Mouse (Mus musculus) spleen, postnatal 36 days (tissue): ENCODE data around the gene Prrt4.
A peak's percentile ranks its signal among the peaks of the same experiment; 100 is the strongest.
"Not testable (repeated sequence)": the region's sequence is repeated elsewhere in the genome, so short reads cannot be mapped to it uniquely, and the experiment has no call there.

ENCODE experiments used
- DNase-seq, 2 experiments: peaks; one replicate each; pipeline ENCODE4 v3.0.0; 2022; ENCODE audit warnings: low spot score in 2 of 2, mixed read lengths in 1 of 2

The Prrt4 gene

DNA sequence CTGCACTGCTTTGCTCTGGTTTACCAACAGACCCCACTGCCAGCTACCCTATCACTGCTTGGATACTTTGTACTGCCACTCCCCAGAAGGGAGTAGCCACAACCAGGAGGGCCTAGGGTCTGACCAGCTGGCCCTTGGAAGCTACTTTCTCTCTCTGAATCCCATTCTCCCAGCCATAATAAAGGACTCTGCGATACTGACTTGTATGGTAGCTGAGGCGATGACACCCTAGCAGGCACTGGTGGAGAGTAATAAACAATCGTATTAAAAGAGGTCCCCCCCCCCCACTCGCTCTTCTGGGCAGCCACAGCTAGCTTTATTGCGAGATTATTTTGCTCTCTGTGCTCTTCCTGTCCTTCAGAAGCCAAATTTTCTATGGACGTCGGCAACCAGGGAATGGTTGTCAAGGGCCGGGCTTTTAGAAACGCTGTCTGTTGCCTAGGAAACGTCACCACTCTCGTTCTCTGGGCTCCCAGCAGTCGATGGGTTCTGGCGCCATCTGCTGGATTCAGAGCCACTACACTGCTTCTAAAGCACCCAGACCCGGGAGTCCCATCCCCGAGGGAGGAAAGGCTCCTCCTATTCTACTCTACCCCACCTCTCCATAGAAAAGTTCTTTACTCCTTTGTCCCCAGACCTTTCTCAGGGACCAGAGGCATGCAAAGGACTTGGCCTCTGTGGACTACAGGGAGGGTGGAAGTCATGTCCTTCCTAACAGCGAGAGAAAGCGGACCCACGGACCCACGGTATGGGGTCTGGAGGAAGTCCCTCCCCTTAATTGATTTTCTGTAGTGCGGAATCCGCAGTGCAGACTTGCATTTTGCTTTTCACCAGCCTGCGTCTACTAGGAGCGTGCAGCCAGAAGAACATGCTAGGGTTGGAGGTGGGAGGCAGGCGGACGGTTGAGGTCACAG, 19.2 kb upstream of the Prrt4 start:
- DNase-seq, result peak; percentile 68 to 76

GRCm38 (mm10) chr6:29195846-29196698, 16.7 kb upstream of the Prrt4 start:
- DNase-seq, result no peak

- no peak for DNase-seq
These were observed 15.8 kb upstream of the Prrt4 start for GRCm38 (mm10) chr6:29195146-29195545.

DNA sequence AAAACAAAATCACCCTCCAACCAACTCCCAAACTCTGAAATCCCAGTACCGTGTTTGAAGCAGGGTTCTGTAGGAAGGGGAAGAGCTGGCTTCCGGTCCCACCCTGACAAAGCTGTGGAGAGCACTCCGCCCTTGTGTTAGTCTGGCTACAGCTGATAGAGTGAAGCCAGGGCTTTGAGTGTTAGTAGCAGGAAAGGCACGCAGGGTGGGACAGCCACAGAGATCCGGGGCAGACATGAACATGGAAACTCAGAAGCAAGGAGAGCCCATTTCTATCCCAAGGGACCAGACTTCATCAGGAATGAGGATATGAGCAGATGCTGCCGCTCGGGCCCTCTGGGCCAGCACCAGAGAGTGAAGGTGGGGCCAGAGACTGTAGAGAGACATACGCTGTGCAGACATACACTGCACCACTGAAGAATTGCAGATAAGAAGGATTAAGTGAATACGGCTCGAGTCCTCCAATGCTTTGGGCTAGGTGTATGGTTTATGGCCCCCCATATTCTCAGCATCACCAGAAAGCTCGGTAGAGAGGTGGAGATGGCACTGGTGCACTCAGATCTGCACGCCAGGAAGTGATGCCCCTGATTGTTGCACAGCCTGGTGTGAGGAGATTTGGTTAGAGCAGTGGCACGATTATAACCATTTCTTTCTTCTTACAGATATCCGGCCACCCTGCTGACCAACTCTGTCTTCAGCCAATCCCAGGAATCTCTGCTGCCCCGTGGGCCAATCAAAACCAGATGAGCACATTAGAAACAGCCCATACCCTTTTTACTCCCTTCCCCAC, 14.8 kb upstream of the Prrt4 start:
- no peak for DNase-seq

DNA sequence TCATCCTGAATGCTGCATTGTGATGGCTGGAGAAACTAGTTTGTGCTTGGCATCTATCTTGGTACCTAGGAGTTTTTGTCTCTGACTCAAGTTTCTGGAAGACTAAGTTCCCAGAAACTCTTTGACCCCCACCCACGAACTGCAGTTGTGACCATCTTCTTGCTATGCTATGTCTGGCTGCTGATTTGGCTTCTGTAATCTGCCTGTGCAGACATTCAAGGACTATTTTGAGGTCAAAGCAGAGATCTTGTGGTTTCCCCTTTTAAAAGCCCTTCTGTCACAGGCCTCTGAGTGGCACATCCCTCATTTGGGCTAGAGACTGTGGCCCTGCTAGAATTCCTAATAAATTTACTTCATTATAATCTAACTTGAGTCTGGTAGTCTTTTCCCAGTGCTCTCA, 8.6 kb upstream of the Prrt4 start:
- no peak for DNase-seq

DNA sequence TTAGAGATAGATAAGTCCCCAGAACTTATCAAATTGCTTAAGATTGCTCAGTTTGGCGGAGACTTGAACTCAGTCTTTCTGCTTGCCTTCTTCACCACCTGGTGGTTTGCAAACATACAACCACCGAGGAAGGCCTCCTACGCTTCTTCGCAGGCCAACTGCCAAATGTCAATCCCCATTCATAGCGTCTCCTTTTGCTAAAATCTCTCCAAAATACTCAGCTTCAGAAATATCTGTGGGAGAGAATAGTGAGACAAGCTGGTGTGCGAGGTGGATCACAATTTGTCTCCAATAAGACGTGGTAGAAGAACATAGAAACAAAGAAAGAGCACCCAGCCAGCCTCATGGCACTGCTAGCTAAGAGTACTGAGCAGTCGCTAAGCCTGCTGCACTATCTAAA, 459 bp upstream of the Prrt4 start:
- DNase-seq, result no peak

- DNase-seq, result no peak
These were observed 1.2 kb downstream of the Prrt4 start for GRCm38 (mm10) chr6:29177901-29178879.

- DNase-seq, result no peak
These were observed 4.3 kb downstream of the Prrt4 start for GRCm38 (mm10) chr6:29175113-29175512.

GRCm38 (mm10) chr6:29174368-29174767, 5.0 kb downstream of the Prrt4 start:
- no peak for DNase-seq

- peak; percentile 56 to 63 for DNase-seq
These were observed 8.4 kb downstream of the Prrt4 start for GRCm38 (mm10) chr6:29170952-29171388.

DNA sequence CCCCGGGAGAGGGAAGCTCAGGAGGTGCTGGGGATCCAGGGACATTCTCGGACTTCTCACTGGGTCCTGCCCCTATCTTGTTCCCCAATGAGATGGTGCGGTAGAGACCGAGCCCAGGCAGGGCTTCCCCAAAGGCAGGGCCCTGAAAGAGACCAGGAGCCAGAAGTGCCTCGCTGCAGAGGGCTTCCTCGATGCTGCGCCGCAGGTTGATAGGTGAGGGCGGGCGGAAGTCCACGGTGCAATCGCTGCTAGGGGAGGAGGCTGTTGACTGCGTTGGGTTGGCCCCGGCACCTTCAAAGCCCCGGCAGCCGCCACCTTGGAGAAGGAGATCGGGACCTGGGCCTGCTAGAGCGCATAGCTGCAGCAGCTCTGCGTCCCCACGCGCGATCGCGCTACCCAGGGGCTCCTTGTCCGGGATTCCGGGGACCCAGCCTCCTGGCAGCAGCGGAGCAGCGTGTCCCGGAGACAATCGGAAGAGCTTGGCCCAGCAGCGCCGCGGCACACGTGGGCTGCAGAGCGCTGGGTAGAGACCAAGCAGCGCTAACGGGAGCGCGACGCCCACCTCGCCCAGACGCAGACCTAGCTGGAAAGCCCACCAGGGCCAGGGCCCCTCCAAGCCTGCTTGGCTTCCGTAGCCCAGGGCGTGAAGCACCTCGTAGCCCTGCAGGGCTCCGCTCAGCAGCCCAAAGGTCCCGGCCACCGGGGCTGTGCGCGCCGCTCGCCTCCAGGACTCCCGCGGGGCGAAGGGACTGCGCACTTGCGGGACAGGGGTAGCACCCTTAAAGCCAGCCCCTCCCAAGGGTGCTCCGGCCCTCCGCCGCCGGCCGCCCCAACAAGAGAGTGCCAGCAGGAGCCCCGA, 9.1 kb downstream of the Prrt4 start:
- peak; percentile 38 to 47 for DNase-seq

GRCm38 (mm10) chr6:29169675-29170062, 9.7 kb downstream of the Prrt4 start:
- DNase-seq, result no peak

DNA sequence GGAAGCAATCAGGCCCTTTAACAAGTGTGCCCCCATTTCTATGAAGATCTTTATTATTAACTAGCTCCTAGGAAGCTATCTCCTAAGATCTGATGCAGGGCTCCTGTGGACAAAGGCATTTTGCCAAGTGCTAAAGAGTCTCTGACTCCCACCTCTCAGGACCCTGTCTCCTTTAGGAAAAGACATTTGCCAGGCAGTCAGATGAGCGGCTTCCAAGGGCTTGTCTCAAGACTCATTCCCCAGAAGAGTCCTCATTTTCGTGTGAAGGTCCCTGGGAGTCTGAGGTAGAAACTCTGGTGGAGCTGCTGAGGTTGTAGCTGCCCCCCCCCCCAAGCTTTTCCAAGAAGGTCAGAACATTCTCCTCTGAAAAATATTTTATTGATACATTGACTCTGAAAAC, 10.5 kb downstream of the Prrt4 start:
- no peak for DNase-seq

DNA sequence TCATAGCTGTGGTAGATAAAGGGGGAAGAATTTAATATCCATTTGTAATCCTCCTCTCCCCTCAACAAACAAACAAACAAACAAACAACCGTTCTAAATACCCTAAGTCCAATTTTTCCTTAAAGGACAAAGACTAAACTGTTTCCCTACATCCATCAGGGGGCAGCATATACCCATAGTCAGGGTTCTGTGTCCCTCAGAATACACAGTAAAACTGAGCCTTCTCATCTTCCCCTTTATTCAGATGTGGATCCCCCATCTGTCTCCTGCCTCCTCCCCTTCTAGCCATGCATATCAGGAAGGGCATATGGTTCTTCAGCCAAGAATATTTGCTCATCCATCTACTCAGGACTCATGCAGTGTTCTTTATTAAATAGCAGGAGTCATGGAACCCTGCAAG, 13.2 kb downstream of the Prrt4 start:
- DNase-seq, result peak in 1 of 2 experiments; percentile 41

DNA sequence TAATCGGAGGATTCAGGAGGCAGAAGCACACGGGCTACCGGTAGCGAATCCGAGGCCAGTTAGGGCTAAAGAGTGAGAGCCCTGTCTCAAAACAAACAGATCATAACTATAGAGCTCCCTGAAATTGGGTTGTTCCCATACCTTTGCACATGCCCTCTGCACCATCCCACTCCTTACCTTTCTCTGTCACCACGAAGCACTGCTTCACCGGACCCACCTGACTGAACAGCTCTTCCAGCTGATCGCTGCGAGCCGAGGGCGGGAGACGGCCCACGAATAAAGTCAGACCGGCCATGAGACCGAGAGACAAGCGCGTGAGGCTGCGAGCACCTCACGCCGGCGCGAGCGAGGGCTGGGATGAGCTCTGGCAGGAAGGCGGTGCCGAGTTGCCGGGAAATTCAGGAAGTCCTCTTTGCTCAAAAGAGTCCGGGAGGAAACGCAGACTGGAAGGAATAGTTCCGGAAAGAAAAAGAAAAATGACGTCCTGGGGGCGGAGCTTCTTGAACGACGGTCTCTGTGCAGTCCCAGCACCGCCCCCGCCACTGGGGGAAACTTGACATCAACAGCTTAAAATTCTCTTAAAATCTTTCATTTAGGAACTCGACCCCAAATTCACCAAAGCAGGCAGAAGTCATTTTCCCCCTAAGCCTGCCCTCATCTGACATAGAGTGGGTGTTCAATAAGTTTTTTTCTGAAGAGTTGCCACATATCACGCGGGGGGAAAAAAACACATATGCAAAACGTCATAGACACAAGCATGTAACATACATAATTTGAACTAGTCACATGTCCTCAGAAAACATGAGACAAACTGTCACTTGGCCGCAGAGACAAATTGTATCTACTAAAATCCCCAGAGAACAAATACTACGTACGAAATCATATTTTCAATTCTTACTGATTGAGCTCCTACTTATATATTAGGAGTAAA, 14.8 kb downstream of the Prrt4 start, which contains the start of gene Rbm28:
Gene Rbm28 (minus strand): TSS at position 693 of the 931 bp plus-strand sequence.
- peak; percentile 82 to 85 for DNase-seq

GRCm38 (mm10) chr6:29161291-29161690, 18.1 kb downstream of the Prrt4 start:
- not testable (repeated sequence) for DNase-seq

DNA sequence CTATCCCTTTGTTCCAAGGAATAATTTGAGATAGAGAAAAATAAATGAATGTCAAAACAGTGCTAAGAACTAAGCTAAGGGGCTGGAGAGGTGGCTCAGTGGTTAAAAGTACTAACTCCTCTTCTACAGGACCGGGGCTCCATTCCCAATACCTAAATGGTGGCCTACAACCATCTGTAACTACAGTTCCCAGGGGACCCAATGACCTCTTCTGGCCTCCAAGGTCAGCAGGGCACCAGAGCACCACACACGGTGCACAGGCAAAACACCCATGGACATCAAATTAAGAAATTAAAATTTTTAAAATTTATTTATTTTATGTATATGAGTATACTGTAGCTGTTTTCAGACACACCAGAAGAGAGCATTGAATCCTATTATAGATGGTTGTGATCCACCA, 18.6 kb downstream of the Prrt4 start:
- no peak for DNase-seq

DNA sequence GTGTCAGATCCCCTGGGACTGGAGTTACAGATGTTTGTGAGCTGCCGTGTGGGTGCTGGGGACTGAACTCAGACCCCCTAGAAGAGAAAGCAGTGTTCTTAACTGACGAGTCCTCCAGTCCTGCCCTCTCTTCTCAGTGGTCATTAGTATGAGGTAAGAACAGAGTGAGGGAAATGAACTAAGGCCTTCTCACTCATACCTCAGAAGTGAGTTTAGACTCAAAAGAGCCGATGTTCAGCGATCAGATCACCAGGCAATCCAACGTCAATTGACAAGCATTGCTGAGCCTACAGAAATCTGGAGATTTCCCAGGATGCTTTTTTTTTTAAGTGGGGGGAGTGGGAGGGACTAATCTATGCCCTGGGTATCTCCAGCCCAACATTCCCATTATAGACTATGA, 23.1 kb downstream of the Prrt4 start:
- DNase-seq, result no peak
